Mouse (Mus musculus): ENCODE data around the gene Krtap9-5. TPM values are rescaled to one million over a fixed set of nuclear protein-coding genes. Genes with fewer than 3 reads are reported as not detected.

The Krtap9-5 gene
- total RNA-seq (2014; fragmentation: Nextera tagmentation), result not detected in 2 replicates
- not detected in 2 replicates for total RNA-seq (2017)

DNA sequence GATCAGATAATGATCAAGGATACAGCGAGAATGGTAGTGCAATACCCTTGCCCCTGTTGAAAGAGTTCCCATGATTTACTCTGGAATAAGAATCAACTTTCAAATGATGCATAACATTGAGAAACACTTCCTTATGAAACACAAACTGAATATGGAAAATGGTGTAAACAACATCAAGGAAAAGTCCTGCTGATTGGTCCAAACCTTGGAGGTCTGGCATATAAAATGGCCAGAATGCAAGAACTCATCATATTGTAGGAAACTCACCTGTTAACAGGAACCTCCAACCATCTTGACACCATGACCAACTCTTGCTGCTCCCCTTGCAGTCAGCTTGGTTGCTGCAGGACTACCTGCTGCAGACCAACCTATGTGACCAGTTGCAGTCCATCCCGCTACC, at the start of gene Krtap9-5:
Gene Krtap9-5 (plus strand): TSS at position 301 of the 400 bp plus-strand sequence.
- no peak for ATAC-seq (replicated peaks; ENCODE audit: low FRiP score, low TSS enrichment, poor library complexity, severe bottlenecking)

DNA sequence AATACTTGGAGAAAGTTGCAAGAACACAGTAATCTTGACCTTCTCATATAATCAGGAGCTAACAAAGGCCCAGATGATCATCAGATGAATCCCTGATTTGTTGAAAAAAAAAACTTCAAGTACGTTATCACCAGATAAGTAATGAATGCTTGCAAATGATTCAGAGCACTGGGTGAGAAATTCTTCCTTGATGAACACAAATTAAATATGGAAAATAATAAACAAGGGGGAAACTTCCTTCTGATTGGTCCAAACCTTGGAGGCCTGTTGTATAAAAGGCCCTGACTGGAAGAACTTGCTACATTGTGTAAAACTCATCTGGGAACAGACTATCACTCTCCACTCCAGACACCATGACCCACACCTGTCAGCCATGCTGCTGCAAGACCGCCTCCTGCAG, 40.7 kb upstream of the Krtap9-5 start, which contains the start of gene Krtap31-1:
Gene Krtap31-1 (plus strand): TSS at position 301 of the 400 bp plus-strand sequence.
- ATAC-seq (replicated peaks; ENCODE audit: low FRiP score, low TSS enrichment, poor library complexity, severe bottlenecking), result no peak

DNA sequence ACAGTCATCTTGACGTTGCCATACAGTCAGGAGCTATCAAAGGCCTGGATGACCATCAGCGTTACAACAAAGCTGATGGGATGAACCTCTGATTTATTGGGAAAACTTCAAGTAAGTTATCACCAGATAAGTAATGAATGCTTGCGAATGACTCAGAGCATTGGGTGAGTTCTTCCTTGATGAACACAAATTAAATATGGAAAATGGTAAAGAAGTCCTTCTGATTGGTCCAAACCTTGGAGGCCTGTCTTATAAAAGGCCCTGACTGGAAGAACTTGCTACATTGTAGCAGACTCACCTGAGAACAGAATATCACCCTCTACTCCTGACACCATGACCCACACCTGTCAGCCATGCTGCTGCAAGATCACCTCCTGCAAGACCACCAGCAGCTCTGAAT, 33.8 kb upstream of the Krtap9-5 start, which contains the start of gene Gm11565:
Gene Gm11565 (plus strand): TSS at position 301 of the 400 bp plus-strand sequence.
- ATAC-seq (replicated peaks; ENCODE audit: low FRiP score, low TSS enrichment, poor library complexity, severe bottlenecking), result no peak

DNA sequence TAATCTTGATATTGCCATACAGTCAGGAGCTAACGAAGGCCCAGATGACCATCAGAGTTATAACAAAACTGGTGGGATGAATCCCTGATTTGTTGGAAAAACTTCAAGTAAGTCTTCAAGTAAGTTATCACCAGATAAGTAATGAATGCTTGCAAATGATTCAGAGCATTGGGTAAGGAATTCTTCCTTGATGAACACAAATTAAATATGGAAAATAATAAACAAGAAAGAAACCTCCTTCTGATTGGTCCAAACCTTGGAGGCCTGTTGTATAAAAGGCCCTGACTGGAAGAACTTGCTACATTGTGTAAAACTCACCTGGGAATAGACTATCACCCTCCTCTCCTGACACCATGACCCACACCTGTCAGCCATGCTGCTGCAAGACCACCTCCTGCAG, 12.3 kb upstream of the Krtap9-5 start, which contains the start of gene Krtap31-2:
Gene Krtap31-2 (plus strand): TSS at position 301 of the 400 bp plus-strand sequence.
- no peak for ATAC-seq (replicated peaks; ENCODE audit: low FRiP score, low TSS enrichment, poor library complexity, severe bottlenecking)

DNA sequence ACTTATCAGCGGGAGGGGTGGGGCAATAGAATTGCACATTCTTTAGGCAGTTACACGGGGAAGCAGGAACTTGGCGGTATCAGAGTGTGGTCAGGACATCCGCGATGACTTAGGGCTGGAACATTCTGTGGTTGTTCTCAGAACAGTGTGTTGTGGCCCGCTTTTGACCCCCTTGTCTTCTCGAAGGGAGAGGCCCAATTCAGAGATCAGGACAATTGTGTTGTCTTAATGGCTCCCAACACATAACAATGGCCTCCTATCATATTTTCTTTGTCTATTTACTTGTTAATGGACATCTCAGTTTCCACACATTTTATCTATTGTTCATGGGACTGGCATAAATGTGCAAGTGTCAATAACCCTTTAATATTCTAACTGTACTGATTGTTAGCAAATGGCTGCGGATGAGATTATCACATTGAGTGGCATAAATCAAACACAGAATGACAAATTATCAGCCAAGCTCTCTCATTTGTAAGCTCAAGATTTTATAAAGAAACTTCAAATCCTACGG, 10.5 kb upstream of the Krtap9-5 start:
- no peak for ATAC-seq (replicated peaks; ENCODE audit: low FRiP score, low TSS enrichment, poor library complexity, severe bottlenecking)

DNA sequence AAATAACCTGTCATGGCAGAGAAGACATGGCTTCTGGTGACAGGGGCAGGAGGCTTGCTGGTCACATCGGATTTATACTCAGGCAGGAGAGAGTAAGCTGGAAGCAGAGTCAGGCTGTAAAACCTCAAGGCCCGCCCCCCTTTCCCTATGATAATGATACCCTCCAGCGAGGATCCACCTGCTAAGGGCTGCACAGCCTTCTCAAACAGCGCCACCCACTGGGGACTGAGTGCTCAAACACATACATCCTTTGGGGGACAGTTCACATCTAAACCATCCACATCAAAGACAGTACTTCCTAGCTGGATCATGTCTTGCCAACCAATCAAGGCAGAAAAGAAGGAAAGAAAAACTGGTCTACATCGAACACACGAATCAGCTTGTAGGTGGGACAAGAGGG, 15.9 kb downstream of the Krtap9-5 start:
- ATAC-seq (replicated peaks; ENCODE audit: low FRiP score, low TSS enrichment, poor library complexity, severe bottlenecking), result no peak

DNA sequence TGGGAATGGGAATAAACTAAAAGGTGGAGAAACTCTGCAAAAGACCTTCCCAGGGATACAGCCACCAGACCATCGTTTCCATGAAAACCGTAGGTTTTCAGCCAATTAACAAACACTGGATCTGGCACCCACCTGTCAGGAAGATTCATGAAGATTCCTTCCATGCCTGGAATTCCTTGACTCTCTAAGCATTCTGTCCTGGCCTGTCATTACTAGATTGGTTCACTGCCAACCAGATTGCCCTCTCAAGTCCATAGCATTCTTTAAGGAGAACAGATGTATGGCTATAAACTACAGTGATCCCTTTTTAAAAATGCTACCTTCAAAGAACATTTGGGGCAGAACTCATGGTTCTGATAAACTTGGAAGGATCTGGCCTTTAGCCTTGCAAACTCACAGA, 17.7 kb downstream of the Krtap9-5 start:
- no peak for ATAC-seq (replicated peaks; ENCODE audit: low FRiP score, low TSS enrichment, poor library complexity, severe bottlenecking)

DNA sequence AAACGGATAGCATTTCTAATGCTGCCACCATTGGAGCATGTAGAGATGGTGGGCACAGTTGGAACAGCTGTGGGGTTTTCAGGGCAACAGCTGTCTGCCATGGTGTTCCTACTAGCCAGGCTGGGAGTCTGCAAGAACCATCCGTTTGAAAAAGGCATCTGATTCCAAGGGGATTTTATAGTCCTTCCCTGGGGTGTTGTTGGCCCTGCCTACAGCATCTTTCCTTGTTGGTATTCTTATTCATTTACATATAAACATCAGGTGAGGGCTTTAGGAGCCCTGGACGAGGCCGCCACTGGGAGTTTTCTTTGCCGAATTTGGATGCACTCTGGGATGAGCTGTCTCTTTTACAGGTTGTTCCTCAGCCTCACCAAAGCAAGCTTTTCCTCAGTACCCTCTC, 30.7 kb downstream of the Krtap9-5 start, which contains the start of gene Krtap29-1:
Gene Krtap29-1 (minus strand): TSS at position 101 of the 400 bp plus-strand sequence.
- ATAC-seq (replicated peaks; ENCODE audit: low FRiP score, low TSS enrichment, poor library complexity, severe bottlenecking), result no peak

DNA sequence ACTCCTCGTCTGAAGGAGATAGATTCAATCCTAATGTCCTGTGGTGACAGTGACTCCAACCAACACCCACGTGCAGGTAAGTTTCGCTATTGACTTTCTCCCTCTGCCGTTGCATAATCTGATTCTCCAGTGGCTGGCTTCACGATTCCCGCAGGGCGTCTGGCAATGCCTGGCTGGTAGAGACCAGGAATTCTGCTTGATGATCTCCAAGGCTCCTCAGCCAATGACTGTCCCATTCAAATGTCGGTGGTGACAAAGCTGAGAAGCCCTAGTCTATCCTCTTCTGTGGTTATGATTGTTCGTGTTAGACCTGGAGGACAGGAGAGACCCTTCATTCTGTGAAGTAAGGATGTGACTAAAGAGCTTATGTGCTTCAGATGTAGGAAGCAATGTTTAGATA, 34.5 kb downstream of the Krtap9-5 start:
- no peak for ATAC-seq (replicated peaks; ENCODE audit: low FRiP score, low TSS enrichment, poor library complexity, severe bottlenecking)

DNA sequence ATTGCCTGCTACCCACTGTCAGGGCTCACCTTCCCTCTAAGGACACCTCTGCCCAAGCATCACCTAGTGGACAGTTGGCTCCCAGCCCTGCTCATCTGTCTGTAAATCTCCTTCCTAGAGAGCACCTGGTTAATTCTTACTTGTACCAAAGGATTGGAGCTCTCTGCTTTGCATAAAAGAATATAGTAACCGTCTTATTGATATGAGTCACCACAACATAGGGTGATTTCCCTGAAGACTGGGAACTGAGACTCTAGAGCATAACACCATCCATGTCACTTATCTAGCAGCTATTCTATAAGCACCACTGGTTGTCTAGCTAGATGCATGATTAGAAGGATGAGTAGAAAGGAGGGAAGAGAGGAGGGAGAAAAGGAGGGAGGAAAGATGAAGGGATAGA, 35.2 kb downstream of the Krtap9-5 start:
- no peak for ATAC-seq (replicated peaks; ENCODE audit: low FRiP score, low TSS enrichment, poor library complexity, severe bottlenecking)

DNA sequence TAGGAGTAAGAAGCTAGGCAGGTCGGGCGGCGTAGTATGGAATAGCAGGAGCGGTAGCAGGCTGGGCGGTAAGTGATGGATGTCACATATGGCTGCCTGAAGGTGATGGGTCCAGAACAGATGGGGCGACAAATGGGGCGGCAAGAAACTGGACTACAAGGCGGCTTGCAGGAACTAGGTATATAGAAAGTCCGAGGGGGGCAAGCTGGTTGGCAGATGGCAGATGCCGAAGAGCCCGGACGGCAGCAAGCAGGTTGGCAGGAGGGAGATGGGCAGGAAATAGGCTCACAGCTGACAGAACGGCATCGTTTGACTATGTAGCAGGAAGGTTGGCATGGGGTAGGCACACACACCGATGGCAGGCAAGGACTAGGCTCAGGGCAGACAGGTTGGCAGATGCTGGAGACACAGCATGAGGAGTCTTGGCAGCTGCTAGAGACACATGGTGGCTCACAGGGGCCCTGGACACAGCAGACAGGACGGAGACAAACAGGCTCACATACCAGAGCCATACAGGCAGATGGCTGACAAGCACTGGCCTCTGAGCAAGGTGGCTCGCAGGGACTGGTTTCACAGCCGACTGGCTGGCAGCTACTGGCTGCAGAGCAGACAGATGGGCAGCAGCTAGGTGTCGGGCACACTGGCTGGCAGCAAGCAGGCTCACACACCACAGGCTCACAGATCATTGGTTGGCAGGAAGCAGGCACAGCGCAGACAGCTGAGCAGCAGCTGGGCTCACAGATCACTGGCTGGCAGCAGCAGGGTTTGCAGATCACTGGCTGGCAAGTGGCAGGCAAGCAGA, 37.2 kb downstream of the Krtap9-5 start:
- no peak; the same call in 1 of the 2 replicates for ATAC-seq (replicated peaks; ENCODE audit: low FRiP score, low TSS enrichment, poor library complexity, severe bottlenecking)

DNA sequence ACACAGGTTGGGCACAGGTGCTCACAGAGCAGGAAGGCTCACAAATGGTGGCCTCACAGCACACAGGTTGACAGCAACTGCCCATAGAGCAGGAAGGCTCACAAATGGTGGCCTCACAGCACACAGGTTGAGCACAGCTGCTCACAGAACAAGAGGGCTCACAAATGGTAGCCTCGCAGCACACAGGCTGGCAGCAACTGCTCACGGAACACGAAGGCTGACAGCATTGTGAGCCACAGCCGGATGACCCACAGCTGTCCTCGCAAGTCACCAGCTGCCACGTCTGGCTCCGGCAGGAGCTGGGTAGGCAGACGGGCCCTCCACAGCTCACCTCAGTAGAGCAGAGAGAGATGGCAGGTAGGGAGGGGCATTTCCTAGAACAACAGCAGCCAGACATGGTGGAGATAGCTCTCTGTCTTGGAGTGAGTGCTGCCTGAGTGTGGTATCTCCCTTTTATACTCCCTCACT, 37.9 kb downstream of the Krtap9-5 start, which contains the start of gene Krtap16-1:
Gene Krtap16-1 (minus strand): TSS at position 418 of the 468 bp plus-strand sequence.
- ATAC-seq (replicated peaks; ENCODE audit: low FRiP score, low TSS enrichment, poor library complexity, severe bottlenecking), result no peak

DNA sequence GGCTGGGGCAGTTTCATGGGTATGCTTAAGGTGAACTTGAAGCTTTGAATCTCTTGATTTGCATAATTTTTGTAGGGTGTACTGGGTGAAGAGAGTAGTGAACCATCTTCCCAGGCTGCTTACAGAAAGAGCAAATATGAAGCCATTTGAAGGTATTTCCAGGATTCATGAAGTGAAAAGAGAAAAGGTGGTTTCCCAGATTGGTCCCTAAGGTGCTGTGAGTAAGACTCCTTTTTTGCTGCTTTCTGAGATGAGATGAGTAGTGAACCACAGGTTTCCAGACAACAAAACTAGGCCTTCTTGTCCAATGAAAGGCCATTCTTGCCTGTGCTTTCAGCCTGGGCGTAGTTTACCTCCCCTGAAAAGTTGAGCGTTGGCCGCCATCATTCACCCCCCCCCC, 40.3 kb downstream of the Krtap9-5 start:
- ATAC-seq (replicated peaks; ENCODE audit: low FRiP score, low TSS enrichment, poor library complexity, severe bottlenecking), result no peak

DNA sequence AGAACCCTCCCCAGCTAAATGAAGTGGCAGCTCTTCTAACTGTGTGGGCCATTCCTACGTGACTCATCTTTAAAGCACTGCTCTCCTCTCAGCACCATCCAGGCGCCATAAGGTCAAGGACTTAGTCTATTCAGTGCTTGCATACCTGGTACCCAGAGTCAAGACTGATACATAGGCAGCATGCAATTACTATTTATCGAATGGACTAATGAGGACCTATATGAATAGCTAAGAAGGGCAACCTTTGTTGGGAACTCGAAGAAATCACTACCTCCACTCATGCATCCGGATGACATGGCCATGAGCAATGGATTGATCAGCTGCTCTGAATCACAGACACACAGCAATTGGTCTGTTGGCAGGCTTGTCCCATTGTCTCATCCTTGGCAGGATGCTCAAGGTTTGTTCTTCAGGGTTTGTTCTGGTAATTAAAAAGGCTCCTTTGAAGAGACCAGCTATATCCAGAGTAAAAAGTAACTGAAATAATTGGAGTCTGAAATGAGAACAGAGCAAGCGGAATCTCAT, 41.7 kb downstream of the Krtap9-5 start:
- no peak for ATAC-seq (replicated peaks; ENCODE audit: low FRiP score, low TSS enrichment, poor library complexity, severe bottlenecking)

DNA sequence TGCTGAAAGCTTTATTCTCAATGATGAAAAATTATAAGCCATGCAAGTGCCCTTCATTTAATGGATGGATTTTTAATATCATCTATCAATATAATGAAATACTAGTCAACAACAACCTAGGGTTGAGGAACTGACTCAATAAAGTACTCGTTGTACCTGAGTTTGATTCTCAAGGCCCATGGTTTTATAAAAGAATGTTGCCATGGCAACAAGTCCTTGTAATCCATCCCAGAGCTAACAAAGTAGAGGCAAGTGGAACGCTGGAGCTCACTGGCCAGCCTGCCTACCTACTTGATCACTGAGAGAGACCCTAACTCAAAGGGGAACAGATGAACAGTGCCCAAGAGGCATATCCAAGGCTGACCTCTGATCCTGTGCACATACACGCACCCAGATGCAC, 42.3 kb downstream of the Krtap9-5 start:
- no peak for ATAC-seq (replicated peaks; ENCODE audit: low FRiP score, low TSS enrichment, poor library complexity, severe bottlenecking)

DNA sequence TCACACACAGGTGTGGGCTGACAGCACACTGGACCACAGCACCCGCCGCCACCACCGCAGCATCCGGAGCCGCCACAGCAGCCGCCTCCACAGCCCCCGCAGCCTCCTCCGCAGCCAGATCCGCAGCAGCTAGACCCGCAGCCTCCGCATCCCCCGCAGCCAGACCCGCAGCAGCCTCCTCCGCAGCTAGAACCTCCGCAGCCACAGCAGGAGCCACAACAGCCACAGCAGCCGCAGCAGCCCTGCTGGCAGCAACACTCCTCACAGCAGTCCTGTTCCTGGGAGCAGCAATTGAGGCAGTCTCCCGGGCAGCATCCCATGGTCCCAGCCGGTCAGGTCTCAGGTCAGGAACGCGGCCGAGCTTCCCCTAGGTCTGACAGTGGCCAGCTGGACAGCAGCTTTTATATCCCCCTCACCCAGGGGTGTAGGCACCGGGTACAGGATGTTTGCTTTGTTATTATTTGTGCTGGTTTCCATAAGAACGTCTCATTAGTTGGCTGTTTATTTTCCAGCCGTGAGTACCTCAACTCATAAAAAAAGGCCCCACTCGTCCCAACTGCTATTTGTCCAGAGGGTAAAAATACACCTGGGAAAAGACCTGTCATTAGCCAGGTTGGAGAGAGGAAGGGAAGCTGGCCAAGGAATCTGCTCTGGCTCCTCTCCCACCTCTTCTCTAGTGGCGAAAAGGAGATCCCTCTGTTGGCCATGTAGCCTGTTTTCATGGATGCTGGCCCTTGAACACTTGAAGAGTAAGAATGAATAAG, 45.5 kb downstream of the Krtap9-5 start, which contains the start of gene Krtap17-1:
Gene Krtap17-1 (minus strand): TSS at position 375 of the 764 bp plus-strand sequence.
- ATAC-seq (replicated peaks; ENCODE audit: low FRiP score, low TSS enrichment, poor library complexity, severe bottlenecking), result no peak

DNA sequence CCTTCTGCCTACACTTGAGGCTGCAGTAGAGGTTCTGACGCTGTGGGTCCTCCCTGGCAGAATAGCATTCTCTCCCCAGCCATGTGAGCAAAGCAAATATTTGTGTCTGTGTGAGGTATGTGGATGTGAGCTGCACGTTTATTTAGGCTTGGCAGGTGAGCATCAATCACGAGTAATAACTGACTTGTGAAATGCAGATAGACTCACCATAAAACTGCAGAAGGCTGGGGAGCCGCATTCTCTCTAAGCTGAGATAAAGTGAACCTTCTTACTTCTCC, 46.0 kb downstream of the Krtap9-5 start:
- ATAC-seq (replicated peaks; ENCODE audit: low FRiP score, low TSS enrichment, poor library complexity, severe bottlenecking), result no peak

DNA sequence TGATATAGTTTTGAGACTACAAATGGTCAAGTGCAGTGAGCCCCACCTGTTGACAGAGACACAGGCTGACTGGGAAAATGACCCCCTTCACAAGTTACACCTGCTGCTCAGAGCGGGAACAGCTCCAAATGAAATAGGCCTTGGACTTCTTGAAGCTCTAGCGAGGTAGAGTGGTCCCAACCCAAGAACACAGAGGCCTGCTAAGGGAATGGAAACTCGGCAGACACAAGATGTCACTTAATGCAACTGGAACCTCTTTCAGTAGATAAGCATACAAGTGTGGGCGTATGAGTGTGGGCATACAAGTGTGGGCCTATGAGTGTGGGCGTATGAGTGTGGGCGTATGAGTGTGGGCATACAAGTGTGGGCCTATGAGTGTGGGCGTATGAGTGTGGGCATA, 50.8 kb downstream of the Krtap9-5 start:
- no peak for ATAC-seq (replicated peaks; ENCODE audit: low FRiP score, low TSS enrichment, poor library complexity, severe bottlenecking)

All from megakaryocyte-erythroid progenitor cell, adult 5-6 weeks (primary cell).